Mouse (Mus musculus): ENCODE measurements at regions not wholly inside any gene's neighbourhood (a gene's known extent, or its start where the extent isn't known, plus 50 kb on each side); places are given as distances from the start of the nearest gene placed in this dataset.

GRCm38 (mm10) chr14:18396206-18396764, 64.6 kb upstream of the Ube2e1 start:
- no peak for ATAC-seq (replicated peaks; ENCODE audit: poor library complexity, severe bottlenecking)

- ATAC-seq (replicated peaks; ENCODE audit: poor library complexity, severe bottlenecking) = no peak
Observed at GRCm38 (mm10) chr14:18394071-18394745, 62.5 kb upstream of the Ube2e1 start.

GRCm38 (mm10) chr14:18391824-18392486, 60.3 kb upstream of the Ube2e1 start:
- ATAC-seq (replicated peaks; ENCODE audit: poor library complexity, severe bottlenecking) = no peak

DNA sequence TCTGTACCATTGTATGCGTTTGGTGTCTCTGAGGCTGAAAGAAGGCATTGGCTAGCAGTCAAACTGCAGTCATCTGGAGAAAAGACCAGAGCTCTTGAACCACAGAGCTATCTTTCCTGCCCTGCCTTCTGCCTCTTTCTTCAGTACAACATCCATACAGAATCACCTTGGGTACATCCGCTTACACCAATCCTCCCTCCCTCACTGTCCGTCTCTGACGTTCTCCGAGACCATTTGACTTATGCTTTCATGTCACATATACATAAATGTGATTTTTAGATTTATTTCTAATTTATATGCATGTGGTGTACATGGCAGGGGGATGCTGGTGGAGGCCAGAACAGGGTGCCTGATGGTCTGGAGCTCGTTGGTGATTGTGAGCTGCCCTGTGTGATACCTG, 57.7 kb upstream of the Ube2e1 start:
- ATAC-seq (replicated peaks; ENCODE audit: poor library complexity, severe bottlenecking) = no peak

DNA sequence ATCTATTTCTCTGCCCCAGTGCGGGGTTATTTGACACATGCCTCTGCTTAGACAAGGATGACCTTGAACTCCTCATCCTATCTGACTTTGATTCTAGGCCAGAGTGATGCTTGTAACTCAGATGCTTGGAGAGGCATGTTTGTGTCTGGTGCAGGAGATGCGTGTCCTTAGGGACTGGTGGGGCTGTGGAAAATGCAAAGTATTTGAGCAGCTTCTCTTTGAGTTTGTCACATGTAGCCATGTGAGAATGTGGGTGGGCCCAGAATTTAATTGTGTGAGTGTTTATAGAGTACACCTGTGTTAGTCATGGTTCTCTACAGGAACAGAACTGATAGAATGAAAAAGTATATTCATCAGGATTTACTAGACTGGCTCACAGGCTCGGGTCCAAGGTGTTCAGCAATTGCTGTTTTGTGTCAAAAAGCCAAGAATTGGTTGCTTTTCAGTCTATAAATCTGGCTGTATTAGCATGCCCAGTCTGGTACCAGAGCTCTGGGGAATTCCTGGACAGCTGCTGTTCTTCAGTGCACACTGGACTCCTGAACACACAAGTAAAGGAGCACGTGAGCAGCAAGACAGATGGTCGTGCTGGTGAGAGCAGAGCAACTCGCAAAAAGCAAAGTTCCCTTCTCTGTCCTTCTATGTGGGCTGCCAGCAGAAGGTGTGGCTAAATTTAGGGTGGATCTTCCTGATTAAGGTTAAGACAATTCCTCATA, 54.5 kb upstream of the Ube2e1 start:
- no peak for ATAC-seq (replicated peaks; ENCODE audit: poor library complexity, severe bottlenecking)

Measured in granulocyte monocyte progenitor cell, adult 5-6 weeks (primary cell).